Mouse (Mus musculus): ENCODE measurements around the gene Sp140. TPM values are rescaled to one million over a fixed set of nuclear protein-coding genes. Genes with fewer than 3 reads are reported as not detected.
"Not testable (repeated sequence)": the region's sequence is repeated elsewhere in the genome, so short reads cannot be mapped to it uniquely, and the experiment has no call there.

Sp140 gene
- total RNA-seq, 2 experiments from 2014 or later = 0.88 to 2.1 TPM

DNA sequence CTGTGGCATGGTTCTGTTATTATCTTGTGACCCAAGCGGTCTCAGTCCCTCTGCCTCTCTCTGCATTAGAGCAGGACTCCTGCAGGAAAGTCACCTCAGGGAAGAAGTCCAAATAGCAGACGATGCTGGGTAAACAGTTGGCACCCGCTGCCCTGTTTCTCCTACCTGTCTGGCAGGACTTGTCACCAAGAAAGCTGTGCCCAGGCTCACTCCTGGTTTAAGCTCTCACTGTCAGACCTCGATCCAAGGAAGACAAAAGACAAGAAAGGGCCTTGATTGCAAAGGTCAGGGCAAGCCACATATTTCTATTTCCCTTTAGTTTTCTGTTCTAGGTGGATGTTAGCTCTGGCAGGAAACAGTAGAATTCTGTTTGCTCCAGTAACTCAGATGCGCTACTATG lies 50.3 kb downstream of the Sp140 start:
- not testable (repeated sequence) for DNase-seq

DNA sequence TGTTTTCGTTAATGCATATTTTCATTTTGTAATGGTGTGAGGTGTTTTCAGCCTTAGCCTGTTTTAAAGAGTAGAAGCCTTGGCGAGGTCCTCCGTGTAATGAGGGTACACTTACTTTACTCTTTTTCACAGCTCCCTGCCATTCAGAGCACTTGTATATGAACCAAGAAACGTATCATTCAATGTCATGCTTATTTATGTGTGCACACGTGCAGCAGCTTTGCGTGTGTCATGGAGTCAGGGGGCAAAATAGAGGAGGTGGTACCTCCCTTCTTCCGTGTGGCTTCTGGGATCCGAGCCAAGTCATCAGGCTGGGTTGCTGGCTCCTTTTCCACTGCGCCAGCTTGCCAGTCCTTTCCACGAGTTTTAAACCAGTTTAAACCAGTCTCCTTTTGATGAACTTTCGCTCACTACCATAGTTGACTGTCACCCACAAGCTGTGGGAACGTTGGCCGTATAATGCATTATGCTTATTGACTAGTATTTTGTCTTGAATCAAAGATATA lies 51.6 kb downstream of the Sp140 start:
- DNase-seq = peak; percentile 16

DNA sequence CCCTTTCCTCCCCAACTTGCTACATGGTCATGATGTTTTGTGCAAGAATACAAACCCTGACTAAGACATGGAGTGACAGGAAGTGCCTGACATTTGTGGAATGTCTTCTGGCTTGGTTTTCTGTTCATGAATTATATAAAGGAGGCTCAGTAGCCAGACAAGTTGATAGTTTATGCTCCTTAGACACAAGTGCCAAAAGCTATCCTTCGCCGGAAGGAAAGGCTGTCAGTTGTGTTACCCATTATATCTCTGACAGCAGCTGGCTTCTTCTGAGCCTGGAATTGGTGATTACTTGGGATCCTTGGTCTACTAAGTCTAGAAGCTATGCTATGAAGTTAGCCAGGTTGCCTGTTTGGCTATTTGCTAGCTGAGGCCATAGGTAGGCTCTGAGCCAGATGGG lies 57.0 kb downstream of the Sp140 start:
- not testable (repeated sequence) for DNase-seq

DNA sequence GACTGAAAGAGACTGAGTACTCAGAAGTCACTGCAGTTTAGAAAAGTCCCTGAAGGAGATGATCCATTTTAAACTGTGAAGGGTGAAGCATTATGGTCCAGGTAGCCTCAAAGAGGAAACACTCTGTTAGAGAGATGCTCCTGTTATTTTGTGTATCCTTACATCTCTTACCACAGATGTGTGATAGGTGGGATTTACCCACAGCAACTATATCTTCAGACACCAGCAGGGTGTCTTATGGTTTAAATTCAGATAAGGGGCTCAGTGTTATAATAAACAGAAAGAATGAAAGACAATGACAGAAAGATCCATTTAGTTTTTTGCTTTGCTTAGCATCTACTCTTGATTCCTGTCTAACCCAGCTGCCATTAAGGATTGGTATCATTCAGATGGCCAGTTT lies 64.1 kb downstream of the Sp140 start:
- DNase-seq = no peak

DNA sequence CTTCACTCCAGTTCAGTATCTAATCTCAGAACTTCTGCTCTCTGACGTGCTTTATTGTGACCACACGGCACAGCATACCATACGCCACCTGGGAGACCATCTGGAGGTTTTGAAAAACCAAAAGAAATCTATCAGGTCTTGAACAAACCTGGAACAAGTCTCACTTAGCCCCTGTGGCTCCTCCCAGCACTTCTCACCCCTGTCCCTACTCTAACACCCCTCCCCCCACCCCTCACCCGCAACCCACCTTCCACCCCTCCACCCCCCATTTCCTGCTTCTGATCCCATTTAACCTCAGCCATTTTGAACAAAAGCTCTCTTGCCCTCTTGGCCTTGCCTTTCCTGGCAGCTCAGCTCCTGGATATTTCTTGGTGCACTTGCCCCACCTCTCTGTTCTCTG lies 80.0 kb downstream of the Sp140 start:
- DNase-seq = no peak

DNA sequence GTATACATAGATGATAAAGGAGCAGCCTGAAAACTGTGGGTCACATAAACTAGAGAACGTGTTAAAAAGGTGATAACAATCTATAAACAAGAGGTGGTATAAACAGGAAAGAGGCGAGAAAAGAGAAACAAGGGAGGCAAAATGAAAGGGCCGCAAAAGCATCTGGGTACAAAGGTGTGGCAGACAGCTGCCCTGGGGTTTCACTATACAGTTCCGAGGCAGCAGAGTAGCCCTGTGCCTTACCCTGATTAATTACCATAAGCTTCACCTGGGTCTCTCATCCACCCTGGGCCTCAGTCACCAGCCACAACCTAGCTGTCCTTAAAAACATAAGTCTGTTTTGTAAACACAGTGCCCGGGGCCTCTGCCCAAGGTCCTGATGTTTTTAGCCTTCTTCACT lies 86.5 kb downstream of the Sp140 start:
- DNase-seq = no peak

DNA sequence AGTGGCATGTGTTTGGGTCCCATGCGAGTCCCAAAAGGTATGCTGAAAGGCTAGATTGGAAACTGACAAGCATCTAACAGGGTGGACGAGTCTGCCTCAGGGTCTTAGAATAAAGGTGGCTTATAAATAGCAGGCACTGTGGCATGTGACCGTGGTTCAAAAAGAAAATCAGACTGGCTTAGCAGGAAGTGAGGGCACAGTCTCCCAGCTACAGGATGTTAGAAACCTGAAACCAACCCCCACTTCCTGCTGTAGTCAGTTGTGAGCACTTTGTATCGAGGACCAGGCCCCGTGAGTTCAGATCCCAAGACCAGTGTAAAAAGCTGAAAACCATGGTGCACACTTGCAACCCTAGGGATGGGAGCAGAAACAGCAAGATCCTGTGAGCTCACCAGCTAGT lies 87.2 kb downstream of the Sp140 start:
- no peak for DNase-seq

DNA sequence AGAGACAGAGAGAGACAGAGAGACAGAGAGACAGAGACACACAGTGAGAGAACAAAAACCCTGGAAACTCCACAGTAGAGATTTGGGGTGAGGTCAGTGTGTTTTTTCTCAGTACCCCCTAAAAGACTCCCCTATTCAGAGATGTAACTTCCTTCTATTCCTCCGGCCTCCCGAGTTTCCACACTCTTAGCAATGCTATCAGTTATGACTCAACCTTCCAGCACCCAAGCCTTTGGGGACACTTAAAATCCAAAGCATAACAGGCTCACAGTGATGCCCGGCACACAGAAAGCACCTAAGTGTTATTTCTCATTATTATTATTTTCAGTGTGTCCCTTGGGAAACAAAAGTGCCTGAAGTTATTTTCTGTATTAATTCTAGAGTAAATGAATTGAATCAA lies 90.4 kb downstream of the Sp140 start:
- no peak for DNase-seq

DNA sequence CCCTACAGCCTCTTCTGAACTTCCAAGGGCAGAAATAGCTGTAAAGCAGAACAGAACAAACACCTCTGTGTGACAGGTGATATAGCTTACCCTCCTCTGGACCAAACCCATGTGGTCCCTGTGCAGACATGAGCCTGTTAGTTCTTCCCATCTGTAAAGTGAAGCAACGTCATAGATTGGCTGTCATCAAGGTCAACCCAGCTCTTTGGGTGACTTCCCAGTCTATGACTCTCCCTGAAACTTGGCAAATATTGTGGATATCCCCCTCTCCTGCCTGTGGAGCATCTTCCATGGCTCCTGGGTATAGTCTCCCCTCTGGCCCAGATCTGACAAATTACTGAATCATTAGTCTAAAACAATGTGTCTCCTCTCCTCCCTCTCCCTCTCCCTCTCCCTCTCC lies 92.1 kb downstream of the Sp140 start:
- DNase-seq = no peak

DNA sequence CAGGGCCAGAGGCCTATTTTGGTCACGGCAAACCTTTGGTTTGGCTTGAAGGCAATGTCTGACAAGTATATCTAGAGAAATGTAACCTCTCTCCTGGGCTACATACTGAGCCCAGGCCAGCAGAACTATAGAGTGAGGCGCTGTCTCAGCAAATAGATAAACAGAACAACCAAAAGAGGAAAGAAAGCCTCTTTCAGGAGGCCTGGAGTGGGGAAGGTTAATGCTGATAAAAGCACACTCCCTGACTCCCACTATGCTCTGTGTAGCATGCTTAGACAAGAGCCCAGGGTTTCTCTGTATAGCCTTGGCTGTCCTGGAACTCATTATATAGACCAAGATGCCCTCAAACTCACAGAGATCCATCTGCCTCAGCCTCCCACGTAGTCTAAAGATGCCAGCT lies 93.1 kb downstream of the Sp140 start:
- no peak for DNase-seq

Other genes starting within 250 kb of the Sp140 start
- not detected for gene G530012D18Rik, start 24.7 kb upstream of the Sp140 start, total RNA-seq (2021)
- gene Sp110, start 1.6 kb upstream of the Sp140 start, total RNA-seq (2021) = 1 to 10 TPM; 1.8 to 3.2 TPM
- gene Sp100, start 49.6 kb downstream of the Sp140 start, total RNA-seq (2021) = 1 to 10 TPM; 3.7 to 3.9 TPM
- gene A630001G21Rik, start 178.3 kb downstream of the Sp140 start, total RNA-seq (2021) = under 1 TPM; 0.54 to 0.88 TPM
- 100 to 1,000 TPM in 1 of 2 experiments, 10 to 100 TPM in 1; 90.7 to 102 TPM for gene Cab39, start 193.1 kb downstream of the Sp140 start, total RNA-seq (2021)

Data from heart, postnatal 4 days (tissue).